Mouse (Mus musculus): ENCODE measurements around the gene Doc2b.

The Doc2b gene

GRCm38 (mm10) chr11:75796029-75796445 lies at the start of gene Doc2b:
Doc2b (minus strand) TSS chr11:75796049.
- DNase-seq (ENCODE audit: low read depth, low spot score), result peak; percentile 30

DNA sequence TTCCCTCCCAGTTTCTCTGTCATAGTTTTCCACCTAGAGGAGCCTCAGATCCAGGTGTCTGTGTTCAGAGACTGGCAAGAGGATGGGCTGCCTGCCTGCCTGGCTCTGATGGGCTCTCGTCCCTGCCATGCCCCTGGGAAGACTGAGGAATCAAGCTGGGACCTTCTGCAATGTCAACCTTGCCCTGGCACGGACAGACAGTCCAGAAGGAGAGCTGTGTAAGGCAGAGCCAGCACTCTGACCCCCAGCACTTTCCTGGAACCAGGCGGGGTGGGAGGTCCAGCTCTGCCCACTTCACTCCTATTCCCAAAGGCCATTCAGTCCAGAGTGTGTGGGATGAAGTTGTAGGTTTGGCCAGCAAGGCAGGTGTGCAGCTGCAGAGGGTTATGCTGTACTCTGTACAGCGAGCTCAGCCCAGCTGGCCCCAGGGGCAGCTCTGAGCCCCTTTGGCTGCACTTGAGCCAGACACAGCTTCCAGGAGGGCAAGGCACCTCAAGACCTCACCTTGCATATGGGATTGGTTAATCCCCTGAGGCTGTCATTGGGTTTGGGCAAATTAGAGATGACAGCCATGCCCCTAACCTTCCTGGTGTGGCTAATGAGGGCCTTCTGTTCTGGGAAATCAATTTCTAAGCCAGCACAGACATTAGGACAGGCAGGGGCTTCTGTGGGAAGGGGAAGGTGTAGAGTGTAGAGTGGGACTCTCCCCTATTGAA lies 47.2 kb upstream of the Doc2b start:
- no peak for DNase-seq (ENCODE audit: low read depth, low spot score)

DNA sequence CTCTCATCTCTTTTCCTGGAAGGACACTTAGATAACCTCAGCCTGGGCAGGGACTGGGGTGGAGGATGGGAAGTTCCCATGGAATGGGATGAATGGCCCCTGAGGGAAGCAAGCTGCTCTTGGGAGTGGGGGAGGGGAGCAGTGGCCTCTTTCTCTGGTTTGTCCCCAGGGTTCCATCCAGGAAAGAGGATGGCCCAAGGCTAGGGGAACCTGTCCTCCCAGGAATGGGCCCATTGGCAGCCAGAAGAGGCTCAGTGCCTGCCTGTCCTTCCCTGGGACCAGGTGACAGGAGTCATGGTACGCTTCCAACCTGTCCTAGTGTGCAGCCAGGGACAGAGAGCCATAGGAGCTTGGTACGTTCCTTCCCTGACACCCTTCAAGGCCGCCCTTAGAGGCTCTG lies 45.7 kb upstream of the Doc2b start:
- DNase-seq (ENCODE audit: low read depth, low spot score), result no peak

GRCm38 (mm10) chr11:75839536-75840430 lies 43.9 kb upstream of the Doc2b start:
- no peak for DNase-seq (ENCODE audit: low read depth, low spot score)

- DNase-seq (ENCODE audit: low read depth, low spot score), result no peak
Measured at GRCm38 (mm10) chr11:75838861-75839426, 43.1 kb upstream of the Doc2b start.

- DNase-seq (ENCODE audit: low read depth, low spot score), result peak; percentile 28
Measured at GRCm38 (mm10) chr11:75836240-75836610, 40.4 kb upstream of the Doc2b start.

GRCm38 (mm10) chr11:75835587-75836239 lies 39.9 kb upstream of the Doc2b start:
- DNase-seq (ENCODE audit: low read depth, low spot score), result peak; percentile 65

DNA sequence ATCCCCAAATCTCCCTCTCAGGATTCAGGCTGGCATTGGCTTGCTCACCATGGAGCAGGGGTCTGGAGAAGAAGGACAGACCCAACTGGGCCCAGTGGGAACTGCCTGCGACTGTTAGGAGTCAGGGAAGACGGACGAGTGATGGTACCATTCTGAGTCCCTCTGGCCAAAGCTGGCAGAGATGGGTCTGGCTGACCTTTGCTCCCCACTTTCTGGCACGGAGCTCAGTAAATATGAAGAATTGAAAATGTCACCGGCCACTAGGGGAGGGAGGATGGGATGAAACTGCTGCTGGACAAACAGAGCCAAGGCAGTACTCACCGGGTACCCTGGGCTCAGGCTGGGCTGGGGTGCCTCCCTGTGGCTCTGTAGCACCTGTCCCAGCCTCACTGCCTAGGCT lies 37.2 kb upstream of the Doc2b start:
- no peak for DNase-seq (ENCODE audit: low read depth, low spot score)

DNA sequence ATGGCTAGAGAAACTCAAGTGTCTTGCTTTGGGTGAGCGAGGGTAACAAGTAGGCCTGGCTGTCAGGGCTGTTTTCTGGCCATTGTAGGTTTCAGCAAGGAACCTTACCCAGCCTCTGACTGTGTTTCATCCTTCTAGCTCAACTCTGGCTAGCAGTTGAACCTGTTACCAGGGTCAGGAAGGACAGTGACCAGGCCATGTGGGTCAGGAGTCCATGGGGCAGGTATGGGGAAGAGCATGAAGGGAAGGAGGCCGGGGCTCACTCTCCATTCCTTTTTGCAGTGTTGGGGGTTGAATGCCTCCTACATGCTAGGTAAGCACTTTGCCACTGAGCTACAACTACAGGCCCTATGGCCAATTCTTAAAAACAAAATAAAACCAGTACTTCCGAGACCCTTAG lies 34.5 kb upstream of the Doc2b start:
- DNase-seq (ENCODE audit: low read depth, low spot score), result no peak

DNA sequence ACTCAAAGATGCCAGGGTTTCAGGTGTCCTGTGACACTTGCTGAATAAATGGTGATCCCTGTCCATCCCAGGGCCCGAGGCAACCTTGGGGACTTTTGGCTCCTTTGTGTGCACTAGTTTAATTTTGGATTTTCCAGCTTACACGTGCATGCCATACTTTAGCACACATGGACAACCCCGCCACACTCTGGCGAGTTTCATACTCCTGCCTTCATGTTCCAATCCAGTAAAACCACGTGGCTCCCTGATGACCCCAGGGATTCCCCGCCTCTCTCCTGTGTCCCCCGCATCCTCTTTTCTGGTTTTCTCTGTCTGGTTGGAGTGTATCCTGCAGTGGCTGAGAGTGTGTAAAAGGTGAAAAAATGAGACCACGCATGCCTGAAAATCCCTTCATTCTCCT lies 31.6 kb upstream of the Doc2b start:
- no peak for DNase-seq (ENCODE audit: low read depth, low spot score)

GRCm38 (mm10) chr11:75823506-75823905 lies 27.7 kb upstream of the Doc2b start:
- DNase-seq (ENCODE audit: low read depth, low spot score), result no peak

DNA sequence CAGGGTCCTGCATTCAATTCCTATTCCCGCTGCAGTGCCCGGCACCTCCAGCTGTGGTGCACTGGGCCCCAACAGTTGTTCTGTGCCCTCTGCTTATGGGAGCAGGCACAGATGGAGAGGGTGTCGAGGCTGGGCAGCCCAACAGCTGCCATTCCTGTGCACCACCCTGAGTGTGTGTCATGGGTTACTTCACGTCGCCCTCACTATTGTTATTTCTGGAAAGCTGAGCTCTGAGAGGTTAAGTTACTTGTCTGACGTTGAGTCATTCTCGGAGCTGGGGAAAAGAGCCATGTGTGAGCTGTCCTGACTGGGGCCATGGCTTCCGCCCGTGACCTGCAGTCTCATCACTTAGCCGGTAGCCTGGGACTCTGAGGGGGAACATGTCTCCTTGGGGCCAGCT lies 17.2 kb upstream of the Doc2b start:
- DNase-seq (ENCODE audit: low read depth, low spot score), result no peak

DNA sequence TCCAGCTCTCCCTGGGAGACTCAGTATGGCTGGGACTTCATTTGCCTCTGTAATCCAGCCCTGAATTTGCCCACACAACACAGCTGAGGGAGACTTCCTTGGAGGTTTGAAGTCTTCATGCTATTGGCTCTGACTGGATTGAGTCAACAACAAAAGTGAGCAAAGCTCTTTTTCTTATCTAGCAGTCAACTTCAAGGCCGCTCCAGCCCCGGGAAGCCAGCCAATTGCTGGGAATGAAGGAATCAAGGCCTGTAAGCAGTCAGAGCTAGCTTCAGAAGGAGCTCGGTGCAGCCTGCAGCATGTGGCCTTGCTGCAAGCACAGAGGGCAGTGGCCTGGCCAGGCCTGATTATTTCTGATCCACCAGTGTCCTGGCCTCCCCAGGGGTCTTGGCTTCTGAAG lies 16.1 kb upstream of the Doc2b start:
- no peak for DNase-seq (ENCODE audit: low read depth, low spot score)

- no peak for DNase-seq (ENCODE audit: low read depth, low spot score)
Measured at GRCm38 (mm10) chr11:75810526-75810925, 14.7 kb upstream of the Doc2b start.

DNA sequence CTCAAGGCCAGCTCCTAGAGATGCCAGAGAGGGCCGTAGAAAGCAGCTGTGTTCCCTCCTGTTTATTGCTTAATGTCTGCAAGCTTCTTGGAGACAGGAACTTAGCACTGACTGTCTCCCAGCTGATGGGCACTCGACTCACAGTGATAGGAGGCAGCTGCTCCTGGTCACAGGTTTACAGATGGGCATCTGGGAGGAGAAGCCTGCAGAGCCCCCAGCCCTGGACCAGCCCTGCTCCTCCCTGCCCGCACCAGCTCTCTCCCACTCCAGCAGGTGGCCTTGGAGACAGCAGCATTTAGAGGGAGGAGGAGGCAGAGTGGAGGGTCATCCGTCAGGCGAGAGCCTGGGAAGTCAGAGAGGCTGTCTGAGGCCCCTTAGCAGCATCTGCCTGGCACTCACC lies 11.6 kb upstream of the Doc2b start:
- no peak for DNase-seq (ENCODE audit: low read depth, low spot score)

DNA sequence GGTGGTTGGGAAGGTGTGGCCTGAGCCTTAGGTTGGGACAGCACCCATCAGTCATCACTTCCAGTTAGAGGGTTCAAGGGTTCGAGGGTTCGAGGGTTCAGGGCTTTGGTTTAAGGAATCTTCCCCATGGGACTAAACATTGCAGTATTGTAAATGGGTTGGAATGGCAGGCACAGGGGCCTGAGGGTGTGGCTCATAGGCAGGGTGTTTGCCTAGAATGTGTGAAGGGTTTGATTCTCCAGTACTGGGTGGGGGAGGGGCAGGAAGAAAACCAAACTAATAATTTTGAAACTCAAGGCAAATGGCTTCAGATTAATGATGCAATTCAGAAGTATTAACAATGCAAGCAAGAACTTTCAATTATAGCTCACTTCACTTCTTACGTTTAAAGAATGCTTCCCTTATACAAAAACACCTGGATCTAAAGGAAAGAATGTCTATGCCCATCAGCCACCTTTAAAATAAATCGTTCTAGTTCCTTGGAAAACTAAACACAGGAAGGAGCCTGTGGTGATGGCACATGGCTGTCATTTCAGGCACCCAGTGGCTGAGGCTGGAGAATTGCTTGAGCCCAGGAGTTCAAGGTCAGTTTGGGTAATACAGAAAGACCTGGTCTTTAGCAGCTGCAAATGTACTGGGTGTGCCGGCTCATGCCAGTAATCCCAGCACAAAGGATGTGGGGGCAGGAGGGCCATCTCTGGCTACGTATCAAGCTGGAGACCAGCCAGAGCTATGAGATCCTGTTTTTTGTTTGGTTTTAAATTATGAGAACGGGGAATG lies 6.1 kb upstream of the Doc2b start:
- DNase-seq (ENCODE audit: low read depth, low spot score), result no peak

- DNase-seq (ENCODE audit: low read depth, low spot score), result no peak
Measured at GRCm38 (mm10) chr11:75801369-75801768, 5.5 kb upstream of the Doc2b start.

GRCm38 (mm10) chr11:75796536-75797246 lies 842 bp upstream of the Doc2b start:
- DNase-seq (ENCODE audit: low read depth, low spot score), result no peak

- DNase-seq (ENCODE audit: low read depth, low spot score), result no peak
Measured at GRCm38 (mm10) chr11:75795321-75795636, 570 bp downstream of the Doc2b start.

DNA sequence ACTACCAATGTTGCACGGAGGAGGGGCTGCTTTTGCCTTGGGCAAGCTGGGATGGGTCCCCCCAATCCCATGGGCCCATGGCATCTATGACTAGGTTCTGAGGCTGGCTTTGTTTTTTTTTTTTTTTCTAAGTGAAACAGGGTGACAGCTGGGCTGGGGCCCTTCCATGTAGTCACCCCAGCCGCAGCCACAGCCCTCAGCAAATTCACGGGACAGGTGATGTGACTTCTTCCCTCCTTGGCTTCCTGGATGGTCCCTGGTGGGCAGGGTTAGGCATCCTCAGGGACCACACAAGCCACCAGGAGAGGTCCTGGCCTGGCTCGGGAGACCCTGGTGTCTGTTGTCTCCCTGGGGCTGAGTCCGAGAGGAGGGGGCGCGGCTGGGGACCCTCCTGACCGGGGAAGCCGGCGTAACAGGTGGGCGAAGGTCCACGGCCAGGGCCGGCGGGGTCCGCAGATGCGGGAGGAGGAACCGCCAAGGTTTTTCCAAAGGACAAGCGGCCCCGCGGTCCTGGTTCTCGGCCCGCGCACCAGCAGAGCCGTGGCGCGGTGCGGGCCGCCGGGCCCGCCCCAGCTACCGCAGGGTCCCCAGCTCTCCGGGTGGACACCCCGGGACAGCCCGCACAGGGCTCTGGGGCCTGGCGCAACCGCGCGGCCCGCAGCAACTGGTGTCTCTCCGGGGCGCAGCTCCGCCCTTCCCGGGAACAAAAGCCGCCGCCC lies 1.1 kb downstream of the Doc2b start:
- no peak for DNase-seq (ENCODE audit: low read depth, low spot score)
